8 mouse cellular contexts compared by ENCODE assay signal in genomic region chr16:4683581-4684456, GRCm38 (mm10). TPM values are rescaled to one million over a fixed set of nuclear protein-coding genes. Genes with fewer than 3 reads are reported as not detected.
DNase-seq lines count a peak whose midpoint lies in the region; ATAC-seq and TF ChIP-seq lines count a peak whose summit lies in the region.

No protein-coding gene starts in this region.

- H3K9me3 ChIP-seq in E14TG2a.4 (ENCODE audit: low read length) = no peaks in the 10 kb centered on the region
- H3K9me3 ChIP-seq in forebrain, embryonic 12.5 days = no peaks in the 10 kb centered on the region
- no peaks in the 10 kb centered on the region for H3K9me3 ChIP-seq in heart, postnatal 0 days (replicated peaks; ENCODE audit: control insufficient read depth, low read length)
- H3K9me3 ChIP-seq in liver, embryonic 16.5 days (replicated peaks; ENCODE audit: control insufficient read depth, low read length) = no peaks in the 10 kb centered on the region
- H3K9me3 ChIP-seq in neural tube, embryonic 13.5 days = no peaks in the 10 kb centered on the region

- peak overlapping the region; percentile 94 for H3K4me2 ChIP-seq in forebrain, embryonic 12.5 days
- H3K4me2 ChIP-seq in heart, postnatal 0 days (ENCODE audit: low read depth, low read length) = peak overlapping the region; percentile 86
- H3K4me2 ChIP-seq in liver, embryonic 16.5 days (ENCODE audit: low read depth, low read length) = peak overlapping the region; percentile 70
- H3K4me2 ChIP-seq in neural tube, embryonic 13.5 days = peak overlapping the region; percentile 99

- WGBS in forebrain, embryonic 12.5 days = 0% methylated on average over 54 of the region's 54 CpGs
- under 1% methylated on average over 54 of the region's 54 CpGs for WGBS in heart, postnatal 0 days
- WGBS in liver, embryonic 16.5 days (ENCODE audit: insufficient replicate concordance) = under 1% methylated on average over 54 of the region's 54 CpGs
- under 1% methylated on average over 54 of the region's 54 CpGs for WGBS in neural tube, embryonic 13.5 days

- peak overlapping the region; percentile 88 for H3K9ac ChIP-seq in forebrain, embryonic 12.5 days
- peak overlapping the region; percentile 69 for H3K9ac ChIP-seq in heart, postnatal 0 days (replicated peaks; ENCODE audit: low read depth, low read length)
- peak overlapping the region; percentile 82 for H3K9ac ChIP-seq in liver, embryonic 16.5 days (ENCODE audit: low read depth, low read length)
- H3K9ac ChIP-seq in neural tube, embryonic 13.5 days = peak overlapping the region; percentile 91

- peaks cover 31% of the 10 kb centered on the region for H3K36me3 ChIP-seq in E14TG2a.4 (ENCODE audit: insufficient read depth, low read length)
- H3K36me3 ChIP-seq in forebrain, embryonic 12.5 days (replicated peaks) = peaks cover 15% of the 10 kb centered on the region
- H3K36me3 ChIP-seq in heart, postnatal 0 days (replicated peaks; ENCODE audit: control insufficient read depth, insufficient read depth, low read length) = peaks cover 16% of the 10 kb centered on the region
- H3K36me3 ChIP-seq in liver, embryonic 16.5 days (ENCODE audit: control insufficient read depth, insufficient read depth) = peaks cover 6% of the 10 kb centered on the region
- peaks cover 19% of the 10 kb centered on the region for H3K36me3 ChIP-seq in neural tube, embryonic 13.5 days
- peaks cover 1% of the 10 kb centered on the region; the same call in 1 of the 2 replicates for H3K36me3 ChIP-seq in testis, adult 2 months (ENCODE audit: control insufficient read depth, insufficient read depth, low read length)

- peak; percentile 39; the same call in 1 of the 2 replicates for TF ChIP-seq EP300 in heart, postnatal 0 days (IDR thresholded peaks at IDR 0.05; ENCODE audit: low read depth)

- peaks cover 36% of the 10 kb centered on the region for H3K4me1 ChIP-seq in E14TG2a.4 (replicated peaks; ENCODE audit: low read depth, low read length)
- peaks cover 18% of the 10 kb centered on the region for H3K4me1 ChIP-seq in forebrain, embryonic 12.5 days
- H3K4me1 ChIP-seq in heart, postnatal 0 days (ENCODE audit: control insufficient read depth, insufficient read depth) = peaks cover 12% of the 10 kb centered on the region
- peaks cover 39% of the 10 kb centered on the region for H3K4me1 ChIP-seq in liver, embryonic 16.5 days (ENCODE audit: control insufficient read depth, low read depth, low read length)
- H3K4me1 ChIP-seq in neural tube, embryonic 13.5 days (replicated peaks) = peaks cover 26% of the 10 kb centered on the region
- peaks cover 13% of the 10 kb centered on the region for H3K4me1 ChIP-seq in testis, adult 2 months (ENCODE audit: control insufficient read depth, insufficient read depth, low read length)

- TF ChIP-seq CTCF in E14TG2a.4 (conservative IDR thresholded peaks at IDR 0.05; ENCODE audit: low read length) = no peak
- no peak for TF ChIP-seq CTCF in heart, postnatal 0 days (IDR thresholded peaks at IDR 0.05; ENCODE audit: low read depth)
- no peak for TF ChIP-seq CTCF in testis, adult 2 months (IDR thresholded peaks at IDR 0.05; ENCODE audit: control insufficient read depth, insufficient read depth, insufficient replicate concordance, low read depth, low read length)

- H3K27me3 ChIP-seq in E14TG2a.4 (ENCODE audit: insufficient read depth, low read length) = no peaks in the 10 kb centered on the region
- no peaks in the 10 kb centered on the region for H3K27me3 ChIP-seq in forebrain, embryonic 12.5 days
- no peaks in the 10 kb centered on the region for H3K27me3 ChIP-seq in heart, postnatal 0 days (ENCODE audit: control insufficient read depth, insufficient read depth, low read length)
- no peaks in the 10 kb centered on the region for H3K27me3 ChIP-seq in liver, embryonic 16.5 days (ENCODE audit: control insufficient read depth, insufficient read depth, low read depth, low read length)
- no peaks in the 10 kb centered on the region for H3K27me3 ChIP-seq in neural tube, embryonic 13.5 days
- no peaks in the 10 kb centered on the region for H3K27me3 ChIP-seq in testis, adult 2 months (ENCODE audit: control insufficient read depth, insufficient read depth, low read length)

- peak; percentile 97 for TF ChIP-seq POLR2A in testis, adult 2 months (IDR thresholded peaks at IDR 0.05; ENCODE audit: control insufficient read depth, low read depth, low read length)

- ATAC-seq in forebrain, embryonic 12.5 days (ENCODE audit: low FRiP score) = peak; percentile 88
- ATAC-seq in heart, postnatal 0 days (ENCODE audit: insufficient read depth, low read depth) = peak; percentile 81
- ATAC-seq in liver, embryonic 16.5 days (ENCODE audit: low read depth) = peak; percentile 79
- peak; percentile 87 for ATAC-seq in neural tube, embryonic 13.5 days (ENCODE audit: low read depth)

- peak overlapping the region; percentile 78 for H3K27ac ChIP-seq in forebrain, embryonic 12.5 days
- peak overlapping the region; percentile 77 for H3K27ac ChIP-seq in heart, postnatal 0 days (ENCODE audit: low read depth)
- H3K27ac ChIP-seq in liver, embryonic 16.5 days (ENCODE audit: low read length) = peak overlapping the region; percentile 72
- peak overlapping the region; percentile 85 for H3K27ac ChIP-seq in neural tube, embryonic 13.5 days (replicated peaks)
- H3K27ac ChIP-seq in testis, adult 2 months (ENCODE audit: control insufficient read depth, insufficient read depth, low read depth, low read length) = peak overlapping the region; percentile 98

- peak overlapping the region; percentile 100 for H3K4me3 ChIP-seq in E14TG2a.4 (replicated peaks; ENCODE audit: low read length)
- peak overlapping the region; percentile 90 for H3K4me3 ChIP-seq in forebrain, embryonic 12.5 days (replicated peaks)
- H3K4me3 ChIP-seq in heart, postnatal 0 days (ENCODE audit: low read depth, low read length) = peak overlapping the region; percentile 63
- peak overlapping the region; percentile 82 for H3K4me3 ChIP-seq in liver, embryonic 16.5 days (ENCODE audit: low read depth, low read length)
- H3K4me3 ChIP-seq in neural tube, embryonic 13.5 days = peak overlapping the region; percentile 95
- peak overlapping the region; percentile 96 for H3K4me3 ChIP-seq in testis, adult 2 months (ENCODE audit: control insufficient read depth, low read depth, low read length)

- DNase-seq in c-Kit-positive CD71-positive TER-119-positive erythroid progenitor cells, embryonic 14.5 days (ENCODE audit: low spot score) = peak; percentile 94
- peak; percentile 91 for DNase-seq in heart, postnatal 0 days (ENCODE audit: low spot score)
- DNase-seq in kidney, postnatal 4 days = peak; percentile 98

RNA-seq across cellular contexts. Expression of gene Coro7, which starts 4.2 kb away (rescaled TPM):
- polyA plus RNA-seq in forebrain, embryonic 12.5 days (2016; fragmentation: Nextera tagmentation; extraction: Ambion mirVana) = 13.5 and 18.5 TPM in 2 replicates
- 17.2 and 17.8 TPM in 2 replicates for total RNA-seq in heart, postnatal 0 days (2014; rRNA removed; ENCODE audit: low replicate concordance)
- 8.0 and 9.9 TPM in 2 replicates for polyA plus RNA-seq in heart, postnatal 0 days (2015; fragmentation: Nextera tagmentation; extraction: Ambion mirVana)
- polyA plus RNA-seq in liver, embryonic 16.5 days (2015; fragmentation: Nextera tagmentation; extraction: Ambion mirVana) = 10.1 and 13.5 TPM in 2 replicates
- 27.9 and 33.5 TPM in 2 replicates for polyA plus RNA-seq in neural tube, embryonic 13.5 days (2015; fragmentation: Nextera tagmentation; extraction: Ambion mirVana)
- polyA plus RNA-seq in testis, adult 2 months (2012; rRNA removed) = 17.2 and 17.4 TPM in 2 replicates

RNA-seq across cellular contexts. Expression of gene Nmral1, which starts 35.3 kb away (rescaled TPM):
- polyA plus RNA-seq in forebrain, embryonic 12.5 days (2016; fragmentation: Nextera tagmentation; extraction: Ambion mirVana) = 167 and 170 TPM in 2 replicates
- 12.4 and 21.1 TPM in 2 replicates for total RNA-seq in heart, postnatal 0 days (2014; rRNA removed; ENCODE audit: low replicate concordance)
- 8.6 and 9.8 TPM in 2 replicates for polyA plus RNA-seq in heart, postnatal 0 days (2015; fragmentation: Nextera tagmentation; extraction: Ambion mirVana)
- polyA plus RNA-seq in liver, embryonic 16.5 days (2015; fragmentation: Nextera tagmentation; extraction: Ambion mirVana) = 29.1 and 35.1 TPM in 2 replicates
- polyA plus RNA-seq in neural tube, embryonic 13.5 days (2015; fragmentation: Nextera tagmentation; extraction: Ambion mirVana) = 55.5 and 57.2 TPM in 2 replicates
- 1.8 and 2.2 TPM in 2 replicates for polyA plus RNA-seq in testis, adult 2 months (2012; rRNA removed)

RNA-seq across cellular contexts. Expression of gene Hmox2, which starts 42.3 kb away (rescaled TPM):
- polyA plus RNA-seq in forebrain, embryonic 12.5 days (2016; fragmentation: Nextera tagmentation; extraction: Ambion mirVana) = 70.7 and 73.5 TPM in 2 replicates
- 53.1 and 56.8 TPM in 2 replicates for total RNA-seq in heart, postnatal 0 days (2014; rRNA removed; ENCODE audit: low replicate concordance)
- polyA plus RNA-seq in heart, postnatal 0 days (2015; fragmentation: Nextera tagmentation; extraction: Ambion mirVana) = 87.0 and 91.1 TPM in 2 replicates
- polyA plus RNA-seq in liver, embryonic 16.5 days (2015; fragmentation: Nextera tagmentation; extraction: Ambion mirVana) = 39.1 and 39.2 TPM in 2 replicates
- 102 and 108 TPM in 2 replicates for polyA plus RNA-seq in neural tube, embryonic 13.5 days (2015; fragmentation: Nextera tagmentation; extraction: Ambion mirVana)
- polyA plus RNA-seq in testis, adult 2 months (2012; rRNA removed) = 538 and 552 TPM in 2 replicates

RNA-seq across cellular contexts. Expression of gene Dnaja3, which starts 44.0 kb away (rescaled TPM):
- polyA plus RNA-seq in forebrain, embryonic 12.5 days (2016; fragmentation: Nextera tagmentation; extraction: Ambion mirVana) = 51.4 and 58.0 TPM in 2 replicates
- total RNA-seq in heart, postnatal 0 days (2014; rRNA removed; ENCODE audit: low replicate concordance) = 99.6 and 102 TPM in 2 replicates
- 99.5 and 103 TPM in 2 replicates for polyA plus RNA-seq in heart, postnatal 0 days (2015; fragmentation: Nextera tagmentation; extraction: Ambion mirVana)
- 46.5 and 47.3 TPM in 2 replicates for polyA plus RNA-seq in liver, embryonic 16.5 days (2015; fragmentation: Nextera tagmentation; extraction: Ambion mirVana)
- 55.7 and 59.2 TPM in 2 replicates for polyA plus RNA-seq in neural tube, embryonic 13.5 days (2015; fragmentation: Nextera tagmentation; extraction: Ambion mirVana)
- 26.7 and 28.0 TPM in 2 replicates for polyA plus RNA-seq in testis, adult 2 months (2012; rRNA removed)

RNA-seq across cellular contexts. Expression of gene Vasn, which starts 44.1 kb away (rescaled TPM):
- polyA plus RNA-seq in forebrain, embryonic 12.5 days (2016; fragmentation: Nextera tagmentation; extraction: Ambion mirVana) = 5.2 and 6.8 TPM in 2 replicates
- 38.7 and 64.8 TPM in 2 replicates for total RNA-seq in heart, postnatal 0 days (2014; rRNA removed; ENCODE audit: low replicate concordance)
- polyA plus RNA-seq in heart, postnatal 0 days (2015; fragmentation: Nextera tagmentation; extraction: Ambion mirVana) = 8.1 and 9.3 TPM in 2 replicates
- 2.0 and 3.0 TPM in 2 replicates for polyA plus RNA-seq in liver, embryonic 16.5 days (2015; fragmentation: Nextera tagmentation; extraction: Ambion mirVana)
- 6.7 TPM in 2 replicates for polyA plus RNA-seq in neural tube, embryonic 13.5 days (2015; fragmentation: Nextera tagmentation; extraction: Ambion mirVana)
- polyA plus RNA-seq in testis, adult 2 months (2012; rRNA removed) = 13.5 and 15.9 TPM in 2 replicates

Comparison
In these comparisons a context has a peak if more than half of its experiments do, and no peak if none do; other contexts are left out.
1. Peak in every context shown above with its lines: DNase-seq, ATAC-seq, H3K4me3 ChIP-seq and H3K27ac ChIP-seq.